Mouse (Mus musculus): ENCODE measurements around the gene Fhad1.
A peak's percentile ranks its signal among the peaks of the same experiment; 100 is the strongest.

Gene Fhad1

GRCm38 (mm10) chr4:141976163-141976562, 38.7 kb downstream of the Fhad1 start:
- peak; percentile 68 for DNase-seq

GRCm38 (mm10) chr4:141964575-141964974, 50.3 kb downstream of the Fhad1 start:
- peak; percentile 57 for DNase-seq

GRCm38 (mm10) chr4:141963907-141964306, 51.0 kb downstream of the Fhad1 start:
- DNase-seq: no peak

- peak; percentile 68 for DNase-seq
Observed at GRCm38 (mm10) chr4:141962811-141963685, 51.8 kb downstream of the Fhad1 start.

- DNase-seq: no peak
Observed at GRCm38 (mm10) chr4:141960037-141960436, 54.8 kb downstream of the Fhad1 start.

GRCm38 (mm10) chr4:141959615-141960014, 55.3 kb downstream of the Fhad1 start:
- DNase-seq: no peak

- DNase-seq: no peak
Observed at GRCm38 (mm10) chr4:141958614-141959375, 56.1 kb downstream of the Fhad1 start.

- DNase-seq: peak; percentile 85
Observed at GRCm38 (mm10) chr4:141958188-141958587, 56.7 kb downstream of the Fhad1 start.

- no peak for DNase-seq
Observed at GRCm38 (mm10) chr4:141957740-141958139, 57.1 kb downstream of the Fhad1 start.

- DNase-seq: no peak
Observed at GRCm38 (mm10) chr4:141956931-141957330, 58.0 kb downstream of the Fhad1 start.

GRCm38 (mm10) chr4:141954770-141955720, 59.8 kb downstream of the Fhad1 start:
- DNase-seq: no peak

GRCm38 (mm10) chr4:141953859-141954258, 61.0 kb downstream of the Fhad1 start:
- no peak for DNase-seq

GRCm38 (mm10) chr4:141953291-141953690, 61.6 kb downstream of the Fhad1 start:
- no peak for DNase-seq

GRCm38 (mm10) chr4:141952824-141953223, 62.1 kb downstream of the Fhad1 start:
- no peak for DNase-seq

GRCm38 (mm10) chr4:141952114-141952513, 62.8 kb downstream of the Fhad1 start:
- DNase-seq: peak; percentile 49

GRCm38 (mm10) chr4:141949436-141949835, 65.4 kb downstream of the Fhad1 start:
- DNase-seq: no peak

GRCm38 (mm10) chr4:141948822-141949221, 66.1 kb downstream of the Fhad1 start:
- no peak for DNase-seq

- no peak for DNase-seq
Observed at GRCm38 (mm10) chr4:141942403-141942802, 72.5 kb downstream of the Fhad1 start.

GRCm38 (mm10) chr4:141941289-141941688, 73.6 kb downstream of the Fhad1 start:
- no peak for DNase-seq

- DNase-seq: no peak
Observed at GRCm38 (mm10) chr4:141938535-141938934, 76.3 kb downstream of the Fhad1 start.

- DNase-seq: no peak
Observed at GRCm38 (mm10) chr4:141932785-141933574, 81.9 kb downstream of the Fhad1 start.

- no peak for DNase-seq
Observed at GRCm38 (mm10) chr4:141931526-141931925, 83.4 kb downstream of the Fhad1 start.

All from right cerebral cortex, postnatal 14 days (tissue).